Mouse (Mus musculus): ENCODE results near the gene Gm13278. TPM values are rescaled to one million over a fixed set of nuclear protein-coding genes. Genes with fewer than 3 reads are reported as not detected.
"Not testable (repeated sequence)": the region's sequence is repeated elsewhere in the genome, so short reads cannot be mapped to it uniquely, and the experiment has no call there.

Gene Gm13278
- not detected in 2 replicates for polyA plus RNA-seq (2016; fragmentation: Nextera tagmentation; extraction: Ambion mirVana)

- DNase-seq (ENCODE audit: low spot score); H3K4me1 ChIP-seq; H3K9me3 ChIP-seq; H3K36me3 ChIP-seq (replicated peaks); H3K27me3 ChIP-seq (replicated peaks; ENCODE audit: low read depth, poor library complexity, severe bottlenecking); H3K4me3 ChIP-seq; H3K27ac ChIP-seq (replicated peaks): not testable (repeated sequence)
- WGBS: no CpG with 5 or more reads among the region's 28 CpGs
Measured at GRCm38 (mm10) chr4:88791250-88791649, at the start of gene Gm13278. Gm13278 (plus strand) TSS chr4:88791550.

GRCm38 (mm10) chr4:88742771-88743371 is 48.5 kb upstream of the Gm13278 start:
- no peaks in the 10 kb centered on the region for H3K4me1 ChIP-seq
- no peaks in the 10 kb centered on the region for H3K36me3 ChIP-seq (replicated peaks)
- no peaks in the 10 kb centered on the region for H3K9me3 ChIP-seq
- no peaks in the 10 kb centered on the region for H3K27me3 ChIP-seq (replicated peaks; ENCODE audit: low read depth, poor library complexity, severe bottlenecking)
- 84% methylated on average over 7 of the region's 7 CpGs for WGBS
- no peak overlapping the region for H3K27ac ChIP-seq (replicated peaks)
- H3K4me3 ChIP-seq: no peak overlapping the region
- DNase-seq (ENCODE audit: low spot score): no peak

GRCm38 (mm10) chr4:88744207-88744606 is 47.1 kb upstream of the Gm13278 start:
- no peaks in the 10 kb centered on the region for H3K4me1 ChIP-seq
- H3K36me3 ChIP-seq (replicated peaks): no peaks in the 10 kb centered on the region
- no peak overlapping the region for H3K4me3 ChIP-seq
- H3K27ac ChIP-seq (replicated peaks): no peak overlapping the region
- 77% methylated on average over 3 of the region's 3 CpGs for WGBS
- no peak for DNase-seq (ENCODE audit: low spot score)
- no peaks in the 10 kb centered on the region for H3K27me3 ChIP-seq (replicated peaks; ENCODE audit: low read depth, poor library complexity, severe bottlenecking)
- H3K9me3 ChIP-seq: no peaks in the 10 kb centered on the region

GRCm38 (mm10) chr4:88749926-88750325 is 41.4 kb upstream of the Gm13278 start:
- no peak overlapping the region for H3K4me3 ChIP-seq
- DNase-seq (ENCODE audit: low spot score): no peak
- no peaks in the 10 kb centered on the region for H3K9me3 ChIP-seq

GRCm38 (mm10) chr4:88754818-88755340 is 36.5 kb upstream of the Gm13278 start, which contains the start of gene Gm13271:
Gm13271 (plus strand) TSS chr4:88754868.
- not testable (repeated sequence) for H3K4me3 ChIP-seq; H3K27ac ChIP-seq (replicated peaks); H3K4me1 ChIP-seq; H3K27me3 ChIP-seq (replicated peaks; ENCODE audit: low read depth, poor library complexity, severe bottlenecking); H3K36me3 ChIP-seq (replicated peaks); H3K9me3 ChIP-seq; DNase-seq (ENCODE audit: low spot score)
- 73% methylated on average over 15 of the region's 15 CpGs for WGBS

More at GRCm38 (mm10) chr4:88749926-88750325, 41.4 kb upstream of the Gm13278 start:
- no peak overlapping the region for H3K27ac ChIP-seq (replicated peaks)
- H3K36me3 ChIP-seq (replicated peaks): no peaks in the 10 kb centered on the region
- peaks cover 5% of the 10 kb centered on the region; the same call in 1 of the 2 replicates for H3K4me1 ChIP-seq
- H3K27me3 ChIP-seq (replicated peaks; ENCODE audit: low read depth, poor library complexity, severe bottlenecking): no peaks in the 10 kb centered on the region
- 43% methylated on average over 6 of the region's 6 CpGs for WGBS

GRCm38 (mm10) chr4:88756581-88757513 is 34.5 kb upstream of the Gm13278 start:
- 15% methylated on average over 29 of the region's 31 CpGs for WGBS
- peak; percentile 43 for DNase-seq (ENCODE audit: low spot score)
- not testable (repeated sequence) for H3K36me3 ChIP-seq (replicated peaks); H3K9me3 ChIP-seq; H3K27me3 ChIP-seq (replicated peaks; ENCODE audit: low read depth, poor library complexity, severe bottlenecking); H3K4me1 ChIP-seq
- peak overlapping the region; percentile 84 for H3K27ac ChIP-seq (replicated peaks)
- H3K4me3 ChIP-seq: peak overlapping the region; percentile 61

GRCm38 (mm10) chr4:88757628-88758031 is 33.7 kb upstream of the Gm13278 start:
- not testable (repeated sequence) for H3K4me1 ChIP-seq; H3K27me3 ChIP-seq (replicated peaks; ENCODE audit: low read depth, poor library complexity, severe bottlenecking); H3K9me3 ChIP-seq; H3K36me3 ChIP-seq (replicated peaks)
- peak overlapping the region; percentile 84 for H3K27ac ChIP-seq (replicated peaks)
- DNase-seq (ENCODE audit: low spot score): peak; percentile 86
- WGBS: under 1% methylated on average over 21 of the region's 21 CpGs
- H3K4me3 ChIP-seq: peak overlapping the region; percentile 61

- H3K4me1 ChIP-seq; H3K9me3 ChIP-seq; H3K27me3 ChIP-seq (replicated peaks; ENCODE audit: low read depth, poor library complexity, severe bottlenecking); H3K27ac ChIP-seq (replicated peaks); H3K36me3 ChIP-seq (replicated peaks); H3K4me3 ChIP-seq; DNase-seq (ENCODE audit: low spot score): not testable (repeated sequence)
- 84% methylated on average over 9 of the region's 9 CpGs for WGBS
Measured at GRCm38 (mm10) chr4:88758751-88759150, 32.6 kb upstream of the Gm13278 start.

- not testable (repeated sequence) for DNase-seq (ENCODE audit: low spot score); H3K27me3 ChIP-seq (replicated peaks; ENCODE audit: low read depth, poor library complexity, severe bottlenecking); H3K4me1 ChIP-seq; H3K36me3 ChIP-seq (replicated peaks); H3K9me3 ChIP-seq
- 21% methylated on average over 12 of the region's 14 CpGs for WGBS
- Histone ChIP-seq H3K4me3 (peak within 1 kb of the TSS; percentile 50), H3K27ac (replicated peaks) (peak within 1 kb of the TSS; percentile 67)
Measured at GRCm38 (mm10) chr4:88759610-88760268, 31.6 kb upstream of the Gm13278 start, which contains the start of gene Gm13283. Gm13283 (plus strand) TSS chr4:88760119.

- WGBS: under 1% methylated on average over 24 of the region's 28 CpGs
- H3K9me3 ChIP-seq; H3K27me3 ChIP-seq (replicated peaks; ENCODE audit: low read depth, poor library complexity, severe bottlenecking); H3K36me3 ChIP-seq (replicated peaks); H3K4me1 ChIP-seq: not testable (repeated sequence)
- H3K27ac ChIP-seq (replicated peaks): peak overlapping the region; percentile 67
- peak; percentile 84 for DNase-seq (ENCODE audit: low spot score)
- peak overlapping the region; percentile 50 for H3K4me3 ChIP-seq
Measured at GRCm38 (mm10) chr4:88760431-88760830, 30.9 kb upstream of the Gm13278 start.

GRCm38 (mm10) chr4:88761776-88762175 is 29.6 kb upstream of the Gm13278 start:
- not testable (repeated sequence) for H3K4me1 ChIP-seq; H3K27ac ChIP-seq (replicated peaks); H3K9me3 ChIP-seq; H3K36me3 ChIP-seq (replicated peaks); DNase-seq (ENCODE audit: low spot score); H3K4me3 ChIP-seq; H3K27me3 ChIP-seq (replicated peaks; ENCODE audit: low read depth, poor library complexity, severe bottlenecking)
- 67% methylated on average over 6 of the region's 8 CpGs for WGBS

GRCm38 (mm10) chr4:88762341-88762740 is 29.0 kb upstream of the Gm13278 start:
- not testable (repeated sequence) for H3K27ac ChIP-seq (replicated peaks)
- 52% methylated on average over 9 of the region's 9 CpGs for WGBS

More at GRCm38 (mm10) chr4:88762341-88762740, 29.0 kb upstream of the Gm13278 start:
- not testable (repeated sequence) for H3K4me1 ChIP-seq; H3K27me3 ChIP-seq (replicated peaks; ENCODE audit: low read depth, poor library complexity, severe bottlenecking); H3K9me3 ChIP-seq; H3K36me3 ChIP-seq (replicated peaks); H3K4me3 ChIP-seq; DNase-seq (ENCODE audit: low spot score)

All from embryonic facial prominence, embryonic 10.5 days (tissue).